Mouse (Mus musculus) retina, postnatal 7 days (tissue): Measurements from ENCODE around the gene Cfdp1.

ENCODE experiments used
- DNase-seq: peaks from one replicate; pipeline ENCODE4 v3.0.0-alpha.2; 2012; ENCODE audit warnings: low read depth, low spot score

Cfdp1 gene

GRCm38 (mm10) chr8:111853861-111854501, at the start of gene Cfdp1:
Gene Cfdp1 (minus strand): TSS chr8:111854291.
- DNase-seq = peak; percentile 89

GRCm38 (mm10) chr8:111902080-111902479, 48.0 kb upstream of the Cfdp1 start:
- DNase-seq = no peak

- no peak for DNase-seq
These were observed 44.5 kb upstream of the Cfdp1 start for GRCm38 (mm10) chr8:111898586-111898985.

- no peak for DNase-seq
These were observed 40.9 kb upstream of the Cfdp1 start for GRCm38 (mm10) chr8:111894955-111895354.

- DNase-seq = no peak
These were observed 38.5 kb upstream of the Cfdp1 start for GRCm38 (mm10) chr8:111892615-111893014.

GRCm38 (mm10) chr8:111891983-111892382, 37.9 kb upstream of the Cfdp1 start:
- no peak for DNase-seq

GRCm38 (mm10) chr8:111890911-111891303, 36.8 kb upstream of the Cfdp1 start:
- DNase-seq = no peak

GRCm38 (mm10) chr8:111889931-111890910, 36.1 kb upstream of the Cfdp1 start:
- DNase-seq = no peak

- no peak for DNase-seq
These were observed 34.1 kb upstream of the Cfdp1 start for GRCm38 (mm10) chr8:111888091-111888650.

GRCm38 (mm10) chr8:111887479-111887878, 33.4 kb upstream of the Cfdp1 start:
- no peak for DNase-seq

GRCm38 (mm10) chr8:111883615-111884014, 29.5 kb upstream of the Cfdp1 start:
- no peak for DNase-seq

GRCm38 (mm10) chr8:111881591-111881990, 27.5 kb upstream of the Cfdp1 start:
- DNase-seq = peak; percentile 44

- DNase-seq = no peak
These were observed 23.6 kb upstream of the Cfdp1 start for GRCm38 (mm10) chr8:111877711-111878110.

GRCm38 (mm10) chr8:111876355-111876948, 22.4 kb upstream of the Cfdp1 start, which contains the start of gene Tmem170:
Gene Tmem170 (minus strand): TSS chr8:111876750.
- peak; percentile 99 for DNase-seq

GRCm38 (mm10) chr8:111875758-111876157, 21.7 kb upstream of the Cfdp1 start:
- DNase-seq = no peak

GRCm38 (mm10) chr8:111871278-111871677, 17.2 kb upstream of the Cfdp1 start:
- no peak for DNase-seq

GRCm38 (mm10) chr8:111870379-111870778, 16.3 kb upstream of the Cfdp1 start:
- DNase-seq = no peak

- no peak for DNase-seq
These were observed 14.6 kb upstream of the Cfdp1 start for GRCm38 (mm10) chr8:111868664-111869063.

- no peak for DNase-seq
These were observed 11.8 kb upstream of the Cfdp1 start for GRCm38 (mm10) chr8:111865857-111866256.

- DNase-seq = no peak
These were observed 11.2 kb upstream of the Cfdp1 start for GRCm38 (mm10) chr8:111865130-111865852.

- no peak for DNase-seq
These were observed 10.6 kb upstream of the Cfdp1 start for GRCm38 (mm10) chr8:111864648-111865047.
